Mouse (Mus musculus): ENCODE measurements around the gene Ndufs2.

The Ndufs2 gene

DNA sequence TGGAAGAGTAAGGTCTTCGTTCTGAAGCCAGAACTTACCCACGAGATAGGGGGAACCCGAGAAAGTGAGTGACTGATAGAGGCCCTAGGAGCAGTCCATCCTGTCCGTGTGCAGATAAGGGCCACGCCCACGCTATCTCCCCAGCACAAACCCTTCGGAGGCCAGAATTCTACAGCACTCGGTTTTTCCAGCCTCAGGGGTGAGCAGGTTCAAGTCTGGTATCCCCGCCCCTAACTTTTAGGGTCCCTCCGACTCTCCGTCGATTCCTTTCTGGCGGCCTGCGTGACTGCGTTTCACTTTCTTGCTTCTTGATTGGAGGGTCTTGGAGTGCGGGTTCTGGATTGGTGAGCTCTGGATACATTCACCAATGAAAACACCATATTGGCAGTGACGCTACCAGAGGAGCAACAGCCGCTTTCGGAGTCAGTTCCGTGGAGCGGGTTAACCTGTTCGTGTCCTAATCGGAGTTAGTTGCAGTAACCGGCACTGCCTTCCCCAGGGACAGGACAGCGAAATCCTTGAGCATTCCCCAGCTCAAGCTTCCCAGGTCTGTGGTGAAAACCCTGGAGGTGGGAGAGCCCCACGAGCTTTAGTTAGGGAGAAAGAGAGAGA, 29.8 kb upstream of the Ndufs2 start, which contains the start of gene Ppox:
Gene Ppox, minus strand, starts transcription at position 271 of the 612 bp plus-strand sequence.
- H3K4me3 ChIP-seq (replicated peaks; ENCODE audit: low read length), result peak within 1 kb of the TSS; percentile 86
- peaks cover 73% of the 10 kb centered on the region for H3K36me3 ChIP-seq (ENCODE audit: insufficient read depth, low read length)
- H3K27me3 ChIP-seq (ENCODE audit: insufficient read depth, low read length), result no peaks in the 10 kb centered on the region
- H3K9me3 ChIP-seq (ENCODE audit: low read length), result no peaks in the 10 kb centered on the region
- no peak for TF ChIP-seq CTCF (conservative IDR thresholded peaks at IDR 0.05; ENCODE audit: low read length)
- no peak for TF ChIP-seq POU5F1 (IDR thresholded peaks at IDR 0.05; ENCODE audit: borderline replicate concordance, low read length)
- TF ChIP-seq NANOG (IDR thresholded peaks at IDR 0.05; ENCODE audit: borderline replicate concordance, low read length), result no peak
- peaks cover 62% of the 10 kb centered on the region for H3K4me1 ChIP-seq (replicated peaks; ENCODE audit: low read depth, low read length)

DNA sequence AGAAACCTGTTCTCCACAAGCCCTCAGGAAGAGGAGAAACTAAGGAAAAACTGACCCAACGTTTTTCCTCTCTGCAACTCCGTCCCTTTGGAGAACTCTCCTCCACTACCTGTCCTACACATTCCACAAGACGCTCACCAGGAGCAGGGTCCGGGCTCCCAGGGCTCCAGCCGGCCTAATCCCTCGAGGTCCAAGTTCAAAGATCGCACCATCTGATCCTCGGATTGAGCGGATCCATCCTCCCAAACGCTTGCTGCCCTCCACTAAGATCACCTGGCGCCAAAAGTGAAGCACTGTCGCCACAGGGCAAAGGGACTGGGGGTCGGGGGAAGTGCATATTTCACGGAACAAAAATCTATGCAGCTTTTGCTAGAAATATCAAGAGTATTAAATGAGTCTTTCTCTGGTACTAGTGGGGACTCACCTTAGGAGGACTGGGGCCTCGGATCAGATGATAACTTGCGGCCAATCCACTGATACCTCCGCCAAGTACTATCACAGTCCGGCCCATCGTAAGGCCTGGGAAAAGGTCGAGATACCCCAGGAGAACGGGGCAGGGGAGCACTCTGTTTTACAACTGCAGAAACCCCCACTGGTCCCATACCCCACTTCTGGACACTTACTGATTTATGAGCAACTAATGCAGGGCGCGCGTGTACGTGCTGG, 29.2 kb upstream of the Ndufs2 start:
- TF ChIP-seq CTCF (conservative IDR thresholded peaks at IDR 0.05; ENCODE audit: low read length) (no peak), NANOG (IDR thresholded peaks at IDR 0.05; ENCODE audit: borderline replicate concordance, low read length) (no peak)
- Histone ChIP-seq H3K9me3 (ENCODE audit: low read length) (no peaks in the 10 kb centered on the region), H3K36me3 (ENCODE audit: insufficient read depth, low read length) (peaks cover 74% of the 10 kb centered on the region), H3K4me1 (replicated peaks; ENCODE audit: low read depth, low read length) (peaks cover 55% of the 10 kb centered on the region), H3K4me3 (replicated peaks; ENCODE audit: low read length) (peak overlapping the region; percentile 86), H3K27me3 (ENCODE audit: insufficient read depth, low read length) (no peaks in the 10 kb centered on the region)

DNA sequence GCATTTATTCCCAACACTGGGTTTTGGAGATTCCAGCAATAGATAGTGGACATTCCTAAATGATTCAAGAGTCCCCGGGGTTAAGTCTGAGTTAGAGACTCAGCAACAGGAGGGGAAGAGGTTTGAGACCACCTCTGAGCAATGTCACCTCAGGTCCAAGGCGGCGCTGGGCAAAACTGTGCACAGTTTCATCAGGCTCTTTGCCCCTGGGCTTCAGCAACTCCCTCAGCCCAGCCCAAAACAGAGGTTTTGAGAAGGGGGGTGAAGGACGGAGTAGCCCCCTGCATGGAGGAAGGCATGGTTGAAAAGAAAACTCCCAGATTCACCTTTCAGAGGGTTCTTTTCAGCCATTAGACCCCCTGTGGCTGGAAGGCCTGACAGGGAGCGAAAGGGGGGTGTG, 28.5 kb upstream of the Ndufs2 start:
- TF ChIP-seq CTCF (conservative IDR thresholded peaks at IDR 0.05; ENCODE audit: low read length) (no peak), POU5F1 (IDR thresholded peaks at IDR 0.05; ENCODE audit: borderline replicate concordance, low read length) (no peak), NANOG (IDR thresholded peaks at IDR 0.05; ENCODE audit: borderline replicate concordance, low read length) (no peak)
- H3K9me3 ChIP-seq (ENCODE audit: low read length), result no peaks in the 10 kb centered on the region

DNA sequence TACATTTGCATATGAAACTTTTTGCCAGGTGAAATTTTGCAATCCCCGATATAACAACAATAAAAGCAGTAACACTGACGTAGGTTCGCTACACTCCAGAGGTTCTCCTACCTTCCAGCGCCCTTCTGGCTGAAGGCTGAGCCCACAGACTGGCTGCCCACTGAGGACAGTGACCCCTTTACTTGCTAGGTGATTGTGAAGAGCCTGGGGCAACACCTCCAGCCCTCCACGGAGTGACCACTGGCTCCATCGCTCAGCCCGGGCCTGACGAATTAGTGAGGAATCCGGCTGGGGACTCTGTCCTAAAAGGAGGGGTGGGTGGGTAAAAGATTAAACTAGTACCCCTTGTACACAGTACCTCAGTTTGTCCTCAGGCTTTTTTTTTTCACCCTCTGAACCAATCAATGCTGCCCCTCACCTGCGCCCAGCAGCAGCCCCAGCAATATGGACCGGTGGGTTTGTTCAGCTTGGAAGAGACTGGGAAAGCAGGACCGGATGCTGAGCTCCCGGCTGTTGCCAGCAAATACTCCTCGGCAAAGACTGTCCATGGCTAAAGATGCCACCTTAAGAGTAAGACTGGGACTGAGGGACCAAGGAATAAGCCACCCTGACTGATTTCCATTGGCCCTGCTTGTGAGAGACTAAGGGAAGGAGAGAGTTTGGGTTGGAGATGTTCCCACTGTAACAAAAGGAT, 28.0 kb upstream of the Ndufs2 start:
- Histone ChIP-seq H3K9me3 (ENCODE audit: low read length) (no peaks in the 10 kb centered on the region), H3K27me3 (ENCODE audit: insufficient read depth, low read length) (no peaks in the 10 kb centered on the region), H3K36me3 (ENCODE audit: insufficient read depth, low read length) (peaks cover 74% of the 10 kb centered on the region), H3K4me3 (replicated peaks; ENCODE audit: low read length) (no peak overlapping the region), H3K4me1 (replicated peaks; ENCODE audit: low read depth, low read length) (peaks cover 50% of the 10 kb centered on the region)
- TF ChIP-seq POU5F1 (IDR thresholded peaks at IDR 0.05; ENCODE audit: borderline replicate concordance, low read length) (no peak), NANOG (IDR thresholded peaks at IDR 0.05; ENCODE audit: borderline replicate concordance, low read length) (no peak), CTCF (conservative IDR thresholded peaks at IDR 0.05; ENCODE audit: low read length) (no peak)

More for the DNA sequence above, 28.5 kb upstream of the Ndufs2 start:
- Histone ChIP-seq H3K4me3 (replicated peaks; ENCODE audit: low read length) (peak overlapping the region; percentile 86), H3K4me1 (replicated peaks; ENCODE audit: low read depth, low read length) (peaks cover 50% of the 10 kb centered on the region), H3K27me3 (ENCODE audit: insufficient read depth, low read length) (no peaks in the 10 kb centered on the region), H3K36me3 (ENCODE audit: insufficient read depth, low read length) (peaks cover 74% of the 10 kb centered on the region)

DNA sequence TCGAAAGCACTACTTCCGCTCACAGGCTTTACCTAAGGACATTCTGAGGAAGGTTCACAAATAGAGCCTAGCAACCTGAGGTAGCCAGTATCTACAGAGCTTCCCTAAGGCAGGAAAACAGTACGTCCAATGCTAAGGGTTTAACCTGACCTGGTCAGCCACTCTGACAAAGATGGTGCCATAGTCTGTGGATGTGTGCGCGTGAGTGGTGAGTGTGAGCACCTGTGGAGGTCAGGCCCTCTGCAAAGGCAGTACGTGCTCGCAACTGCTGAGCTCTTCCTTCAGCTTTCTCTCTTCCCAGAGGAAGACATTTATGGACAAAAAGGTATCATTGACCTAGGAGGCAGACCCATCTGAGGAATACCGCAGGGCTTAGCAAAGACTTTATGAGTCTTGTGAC, 27.2 kb upstream of the Ndufs2 start:
- TF ChIP-seq CTCF (conservative IDR thresholded peaks at IDR 0.05; ENCODE audit: low read length) (no peak), POU5F1 (IDR thresholded peaks at IDR 0.05; ENCODE audit: borderline replicate concordance, low read length) (no peak), NANOG (IDR thresholded peaks at IDR 0.05; ENCODE audit: borderline replicate concordance, low read length) (no peak)
- H3K27me3 ChIP-seq (ENCODE audit: insufficient read depth, low read length), result no peaks in the 10 kb centered on the region
- H3K4me1 ChIP-seq (replicated peaks; ENCODE audit: low read depth, low read length), result peaks cover 50% of the 10 kb centered on the region
- peaks cover 74% of the 10 kb centered on the region for H3K36me3 ChIP-seq (ENCODE audit: insufficient read depth, low read length)
- H3K4me3 ChIP-seq (replicated peaks; ENCODE audit: low read length), result no peak overlapping the region
- no peaks in the 10 kb centered on the region for H3K9me3 ChIP-seq (ENCODE audit: low read length)

- Histone ChIP-seq H3K4me3 (replicated peaks; ENCODE audit: low read length) (no peak overlapping the region), H3K36me3 (ENCODE audit: insufficient read depth, low read length) (peaks cover 74% of the 10 kb centered on the region), H3K4me1 (replicated peaks; ENCODE audit: low read depth, low read length) (peaks cover 49% of the 10 kb centered on the region), H3K9me3 (ENCODE audit: low read length) (no peaks in the 10 kb centered on the region), H3K27me3 (ENCODE audit: insufficient read depth, low read length) (no peaks in the 10 kb centered on the region)
- TF ChIP-seq CTCF (conservative IDR thresholded peaks at IDR 0.05; ENCODE audit: low read length) (no peak), POU5F1 (IDR thresholded peaks at IDR 0.05; ENCODE audit: borderline replicate concordance, low read length) (no peak), NANOG (IDR thresholded peaks at IDR 0.05; ENCODE audit: borderline replicate concordance, low read length) (no peak)
These were observed 26.5 kb upstream of the Ndufs2 start for GRCm38 (mm10) chr1:171277736-171278135.

DNA sequence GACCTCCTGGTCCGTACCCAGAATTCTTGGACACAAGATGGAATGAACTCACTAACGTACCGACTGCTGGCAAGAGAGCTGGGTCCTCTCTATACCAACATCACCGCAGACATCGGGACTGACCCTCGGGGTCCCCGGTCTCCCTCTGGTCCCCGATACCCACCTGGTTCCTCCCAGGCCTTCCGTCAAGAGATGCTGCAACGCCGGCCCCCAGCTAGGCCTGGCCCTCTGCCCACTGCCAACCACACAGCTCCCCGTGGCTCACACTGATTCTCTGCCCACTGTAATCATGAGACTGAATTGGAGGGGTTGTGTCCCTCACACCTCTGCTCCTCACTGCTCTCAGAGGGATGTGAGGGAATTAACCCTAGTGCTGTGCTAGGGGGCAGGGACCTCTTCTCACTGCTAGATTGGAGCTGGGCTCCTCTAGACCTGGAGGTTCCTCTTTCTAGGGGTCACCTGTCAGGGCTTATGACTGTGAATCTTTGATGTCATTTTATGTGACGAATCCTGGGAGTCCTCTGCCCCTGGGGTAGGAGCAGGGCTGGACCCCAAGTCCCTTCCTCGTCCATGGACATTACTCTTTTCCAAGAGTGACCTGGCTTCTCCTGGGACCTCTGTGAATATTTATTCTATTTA, 25.0 kb upstream of the Ndufs2 start:
- Histone ChIP-seq H3K4me1 (replicated peaks; ENCODE audit: low read depth, low read length) (peaks cover 48% of the 10 kb centered on the region), H3K9me3 (ENCODE audit: low read length) (no peaks in the 10 kb centered on the region), H3K27me3 (ENCODE audit: insufficient read depth, low read length) (peaks cover 4% of the 10 kb centered on the region; the same call in 1 of the 2 replicates), H3K36me3 (ENCODE audit: insufficient read depth, low read length) (peaks cover 78% of the 10 kb centered on the region), H3K4me3 (replicated peaks; ENCODE audit: low read length) (no peak overlapping the region)
- TF ChIP-seq POU5F1 (IDR thresholded peaks at IDR 0.05; ENCODE audit: borderline replicate concordance, low read length) (no peak), NANOG (IDR thresholded peaks at IDR 0.05; ENCODE audit: borderline replicate concordance, low read length) (no peak), CTCF (conservative IDR thresholded peaks at IDR 0.05; ENCODE audit: low read length) (no peak)

GRCm38 (mm10) chr1:171275144-171275734, 24.1 kb upstream of the Ndufs2 start:
- Histone ChIP-seq H3K4me1 (replicated peaks; ENCODE audit: low read depth, low read length) (peaks cover 50% of the 10 kb centered on the region), H3K27me3 (ENCODE audit: insufficient read depth, low read length) (peaks cover 4% of the 10 kb centered on the region; the same call in 1 of the 2 replicates), H3K9me3 (ENCODE audit: low read length) (no peaks in the 10 kb centered on the region), H3K4me3 (replicated peaks; ENCODE audit: low read length) (no peak overlapping the region), H3K36me3 (ENCODE audit: insufficient read depth, low read length) (peaks cover 78% of the 10 kb centered on the region)
- TF ChIP-seq NANOG (IDR thresholded peaks at IDR 0.05; ENCODE audit: borderline replicate concordance, low read length) (no peak), POU5F1 (IDR thresholded peaks at IDR 0.05; ENCODE audit: borderline replicate concordance, low read length) (no peak), CTCF (conservative IDR thresholded peaks at IDR 0.05; ENCODE audit: low read length) (no peak)
